Mouse (Mus musculus) embryonic facial prominence, embryonic 12.5 days (tissue): Measurements from ENCODE around the gene Mitf. TPM values are rescaled to one million over a fixed set of nuclear protein-coding genes. Genes with fewer than 3 reads are reported as not detected.

Experiments
- ATAC-seq: fragments of 200-750 bp; cut with Nextera tagmentation; 2 replicates; pipeline ENCODE4 v1.8.0; 2017; ENCODE audit not compliant: insufficient number of reproducible peaks, insufficient read depth, low FRiP score, low TSS enrichment
- H3K27ac ChIP-seq: fragments of 300-500 bp; sonication (generic); 2 replicates; pipeline ENCODE4 v1.5.1; 2016; ENCODE audit warnings: mild to moderate bottlenecking
- H3K27me3 ChIP-seq: fragments of 300-500 bp; sonication (generic); 2 replicates; pipeline ENCODE4 v1.6.1; 2016; ENCODE audit warnings: mild to moderate bottlenecking, moderate library complexity
- H3K36me3 ChIP-seq: fragments of 300-500 bp; sonication (generic); 2 replicates; pipeline ENCODE4 v1.6.1; 2016; ENCODE audit warnings: mild to moderate bottlenecking
- H3K4me1 ChIP-seq: fragments of 300-500 bp; sonication (generic); 2 replicates; pipeline ENCODE4 v1.6.1; 2016
- H3K4me2 ChIP-seq: fragments of 300-500 bp; sonication (generic); replicated peaks from 2 replicates; pipeline ENCODE4 v1.6.1; 2016; ENCODE audit warnings: mild to moderate bottlenecking, moderate library complexity
- H3K4me3 ChIP-seq: fragments of 300-500 bp; sonication (generic); 2 replicates; pipeline ENCODE4 v1.5.1; 2016; ENCODE audit warnings: mild to moderate bottlenecking
- H3K9ac ChIP-seq: fragments of 300-500 bp; sonication (generic); 2 replicates; pipeline ENCODE4 v1.6.1; 2016; ENCODE audit warnings: mild to moderate bottlenecking, moderate library complexity
- H3K9me3 ChIP-seq: fragments of 300-500 bp; sonication (generic); 2 replicates; pipeline ENCODE4 v1.6.1; 2016; ENCODE audit warnings: mild to moderate bottlenecking, moderate library complexity
- WGBS: fragments of 180-500 bp; shearing (Covaris S2); methylation state at CpG from one replicate; pipeline ENCODE4 v1.1.7; 2016; 5-methylcytosine and 5-hydroxymethylcytosine counted together
- polyA plus RNA-seq: library from polyadenylated mRNA; unstranded; fragments of >200 nt; fragmentation: Nextera tagmentation; extraction: Ambion mirVana; gene quantifications from 2 replicates; pipeline ENCODE4 v1.2.1, GENCODE M21; 2016

Mitf gene
- polyA plus RNA-seq, result 1.5 and 2.3 TPM in 2 replicates

DNA sequence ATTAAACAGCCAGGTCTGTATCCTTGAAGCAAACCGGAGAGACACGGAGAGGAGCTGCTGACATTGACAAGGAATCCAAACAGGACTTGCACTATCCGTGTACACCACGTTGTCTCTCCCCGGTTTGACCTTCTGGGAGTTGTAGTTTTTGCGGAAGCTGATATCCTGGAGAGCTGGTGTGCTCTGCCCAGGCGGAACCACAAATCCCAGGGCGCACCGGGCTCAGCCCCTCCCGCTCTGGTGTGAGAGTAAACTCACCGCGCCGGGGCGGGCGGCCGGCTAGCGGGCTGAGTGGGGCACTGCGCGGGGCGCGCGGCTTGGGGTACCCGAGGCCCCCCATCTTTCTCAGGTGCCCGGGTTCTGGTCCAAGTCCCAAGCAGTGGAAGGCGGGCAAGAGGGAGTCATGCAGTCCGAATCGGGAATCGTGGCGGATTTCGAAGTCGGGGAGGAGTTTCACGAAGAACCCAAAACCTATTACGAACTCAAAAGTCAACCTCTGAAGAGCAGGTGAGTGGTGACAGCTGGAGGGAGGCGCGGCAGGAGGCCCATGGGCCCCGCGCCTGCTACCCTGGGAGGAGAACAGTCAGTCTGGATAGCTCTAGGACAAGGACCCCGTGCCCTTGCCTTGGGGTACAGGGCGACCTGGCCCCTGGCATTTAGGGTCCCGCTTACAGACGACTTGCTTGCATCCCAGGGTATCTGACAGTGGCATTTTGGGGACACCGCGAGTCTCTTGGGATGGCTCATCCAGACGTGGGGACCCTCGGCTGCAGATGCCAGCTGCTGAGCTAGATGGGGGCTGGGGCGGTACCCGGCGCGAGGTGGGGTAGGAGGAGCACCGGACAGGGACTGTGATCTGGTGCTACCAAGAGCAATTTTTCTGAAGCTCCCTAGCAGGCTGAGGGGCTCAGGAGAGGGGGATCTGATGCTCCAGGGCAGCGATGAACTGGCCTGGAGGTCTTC is at the start of gene Mitf:
Mitf (plus strand) TSS at position 272 of the 963 bp plus-strand sequence.
- H3K27me3 ChIP-seq, result peaks cover 8% of the 10 kb centered on the region; the same call in 1 of the 2 replicates
- H3K4me2 ChIP-seq, result peak within 1 kb of the TSS; percentile 99
- H3K4me1 ChIP-seq, result peaks cover 8% of the 10 kb centered on the region; the same call in 1 of the 2 replicates
- no peaks in the 10 kb centered on the region for H3K9me3 ChIP-seq
- H3K27ac ChIP-seq, result no peak within 1 kb of the TSS
- under 1% methylated on average over 51 of the region's 51 CpGs for WGBS
- H3K9ac ChIP-seq, result peak within 1 kb of the TSS; percentile 51
- H3K4me3 ChIP-seq, result peak within 1 kb of the TSS; percentile 61
- ATAC-seq, result peak; percentile 98
- no peaks in the 10 kb centered on the region for H3K36me3 ChIP-seq

DNA sequence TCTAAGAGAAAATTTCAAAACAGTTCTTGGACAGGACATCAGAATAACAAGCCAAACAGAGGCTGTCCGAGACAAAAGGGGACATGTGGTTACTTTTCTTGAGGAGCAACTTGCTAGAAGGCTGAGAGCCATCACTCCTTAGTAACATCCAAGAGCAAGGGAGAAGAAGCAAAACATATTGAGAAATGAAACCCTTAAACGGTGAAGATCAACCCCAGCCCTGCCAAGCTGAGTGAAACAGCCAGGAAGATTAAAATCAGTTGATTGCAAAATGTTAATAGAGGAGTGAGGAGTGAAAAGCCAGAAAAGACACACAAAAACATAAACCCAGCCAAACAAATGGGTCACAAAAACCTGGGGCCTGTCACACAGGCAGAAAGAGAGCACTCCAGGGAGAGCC is 49.5 kb upstream of the Mitf start:
- Histone ChIP-seq H3K9ac (no peak overlapping the region), H3K36me3 (no peaks in the 10 kb centered on the region), H3K27me3 (no peaks in the 10 kb centered on the region), H3K4me1 (no peaks in the 10 kb centered on the region; the same call in 1 of the 2 replicates), H3K4me2 (no peak overlapping the region), H3K9me3 (no peaks in the 10 kb centered on the region), H3K27ac (no peak overlapping the region), H3K4me3 (no peak overlapping the region)
- WGBS, result 88% methylated on average over 2 of the region's 2 CpGs
- no peak for ATAC-seq

DNA sequence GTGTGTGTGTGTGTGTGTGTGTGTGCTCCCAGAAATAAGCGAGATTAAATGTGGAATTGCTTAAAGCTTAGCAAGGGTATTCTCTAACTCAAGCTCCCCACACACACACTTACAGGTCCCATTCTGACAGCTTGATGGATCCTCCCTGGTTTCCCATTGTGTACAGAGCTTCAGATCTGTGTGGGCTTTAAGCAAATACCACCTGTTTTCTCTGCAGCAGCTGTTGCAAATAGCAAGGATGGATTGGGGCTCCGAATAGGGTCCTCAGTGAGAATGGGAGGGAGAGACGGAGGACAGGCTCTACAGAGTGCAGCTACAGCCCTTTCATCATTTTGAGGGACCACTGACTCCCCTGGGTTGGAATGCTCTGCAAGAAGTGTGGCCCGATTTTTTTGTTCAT is 48.0 kb upstream of the Mitf start:
- Histone ChIP-seq H3K27me3 (no peaks in the 10 kb centered on the region), H3K4me1 (no peaks in the 10 kb centered on the region; the same call in 1 of the 2 replicates), H3K36me3 (no peaks in the 10 kb centered on the region), H3K4me3 (no peak overlapping the region), H3K9me3 (no peaks in the 10 kb centered on the region), H3K27ac (no peak overlapping the region), H3K4me2 (no peak overlapping the region), H3K9ac (no peak overlapping the region)
- WGBS, result 64% methylated on average over 4 of the region's 4 CpGs
- no peak for ATAC-seq

DNA sequence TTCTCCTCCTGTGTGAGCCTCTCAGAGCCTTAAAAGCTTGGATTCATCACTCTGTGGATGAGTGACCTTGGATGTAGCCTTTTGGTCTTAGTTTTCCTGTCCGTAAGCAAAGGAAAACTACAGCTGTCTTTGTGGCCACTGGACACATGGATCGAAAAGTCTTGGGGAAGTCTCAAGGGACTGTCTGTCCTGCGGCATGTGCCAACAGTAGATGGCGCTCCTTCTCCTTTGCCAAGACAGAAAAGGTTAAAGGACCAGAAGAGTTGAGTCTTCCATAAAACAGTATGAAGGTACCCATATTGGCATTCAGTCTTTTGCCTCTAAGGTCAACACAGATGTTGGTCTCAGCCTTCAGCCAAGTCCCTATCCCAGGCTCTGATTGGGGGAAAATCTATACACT is 47.6 kb upstream of the Mitf start:
- ATAC-seq, result no peak
- Histone ChIP-seq H3K4me3 (no peak overlapping the region), H3K27ac (no peak overlapping the region), H3K9me3 (no peaks in the 10 kb centered on the region), H3K4me2 (no peak overlapping the region), H3K36me3 (no peaks in the 10 kb centered on the region), H3K4me1 (no peaks in the 10 kb centered on the region; the same call in 1 of the 2 replicates), H3K9ac (no peak overlapping the region), H3K27me3 (no peaks in the 10 kb centered on the region)
- WGBS, result 13% methylated on average over 4 of the region's 4 CpGs

GRCm38 (mm10) chr6:97761326-97761725 is 45.5 kb upstream of the Mitf start:
- no peak overlapping the region for H3K4me2 ChIP-seq
- H3K9ac ChIP-seq, result no peak overlapping the region
- no peaks in the 10 kb centered on the region for H3K36me3 ChIP-seq
- 8% methylated on average over 4 of the region's 4 CpGs for WGBS
- no peaks in the 10 kb centered on the region for H3K9me3 ChIP-seq
- no peak for ATAC-seq
- no peak overlapping the region for H3K27ac ChIP-seq
- H3K27me3 ChIP-seq, result no peaks in the 10 kb centered on the region
- no peaks in the 10 kb centered on the region; the same call in 1 of the 2 replicates for H3K4me1 ChIP-seq
- no peak overlapping the region for H3K4me3 ChIP-seq

DNA sequence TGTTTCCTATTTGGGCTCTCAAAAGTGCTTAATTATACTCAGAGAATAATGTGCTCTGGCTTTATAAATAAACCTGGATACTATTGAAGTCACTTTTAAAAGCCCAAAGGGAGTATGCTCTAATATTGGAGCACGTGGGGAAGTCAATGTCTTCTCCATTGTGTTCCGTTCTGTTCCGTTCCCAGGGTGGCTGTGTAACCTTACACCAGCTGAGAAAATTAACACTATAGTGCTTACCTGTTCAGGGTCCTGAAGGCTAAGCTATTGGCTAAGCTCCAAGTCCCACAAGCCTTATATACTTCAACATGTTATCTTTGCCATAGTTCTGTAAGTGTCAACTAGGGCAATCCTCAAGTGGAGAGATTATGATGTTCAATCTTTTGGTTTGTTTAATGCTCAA is 42.9 kb upstream of the Mitf start:
- 14% methylated on average over 3 of the region's 3 CpGs for whole genome bisulfite sequencing
- no peaks in the 10 kb centered on the region for H3K9me3 ChIP-seq
- H3K36me3 ChIP-seq, result no peaks in the 10 kb centered on the region
- H3K4me3 ChIP-seq, result no peak overlapping the region
- no peak overlapping the region for H3K27ac ChIP-seq
- no peak for ATAC-seq
- H3K9ac ChIP-seq, result no peak overlapping the region
- H3K4me1 ChIP-seq, result no peaks in the 10 kb centered on the region; the same call in 1 of the 2 replicates
- H3K4me2 ChIP-seq, result no peak overlapping the region
- H3K27me3 ChIP-seq, result no peaks in the 10 kb centered on the region

DNA sequence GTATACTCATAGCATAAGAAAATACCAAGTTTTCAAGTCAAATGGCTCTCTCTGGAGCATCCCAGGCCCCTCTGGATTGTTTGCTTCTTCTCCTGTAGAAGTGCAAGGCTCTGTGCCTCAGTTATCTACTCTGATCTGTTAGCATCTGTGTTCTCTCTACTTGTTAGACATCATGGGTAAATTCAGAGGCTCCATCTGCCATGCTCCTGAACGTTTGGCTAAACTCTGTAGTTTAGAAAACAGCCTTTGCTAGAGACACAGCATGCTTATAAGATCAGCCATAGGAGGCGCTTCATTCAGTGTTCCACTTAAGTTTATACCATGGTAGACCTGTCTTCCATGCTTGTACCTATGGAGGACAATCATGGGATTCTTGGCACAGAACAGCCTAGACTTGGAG is 39.0 kb upstream of the Mitf start:
- whole genome bisulfite sequencing, result 83% methylated on average over 2 of the region's 2 CpGs
- Histone ChIP-seq H3K27me3 (no peaks in the 10 kb centered on the region), H3K27ac (no peak overlapping the region), H3K9me3 (no peaks in the 10 kb centered on the region), H3K36me3 (no peaks in the 10 kb centered on the region), H3K4me3 (no peak overlapping the region), H3K4me1 (no peaks in the 10 kb centered on the region), H3K4me2 (no peak overlapping the region), H3K9ac (no peak overlapping the region)
- no peak for ATAC-seq

- H3K9ac ChIP-seq, result no peak overlapping the region
- H3K4me2 ChIP-seq, result no peak overlapping the region
- no peaks in the 10 kb centered on the region for H3K4me1 ChIP-seq
- H3K36me3 ChIP-seq, result no peaks in the 10 kb centered on the region
- no peaks in the 10 kb centered on the region for H3K27me3 ChIP-seq
- 81% methylated on average over 7 of the region's 7 CpGs for WGBS
- no peaks in the 10 kb centered on the region for H3K9me3 ChIP-seq
- H3K27ac ChIP-seq, result no peak overlapping the region
- no peak overlapping the region for H3K4me3 ChIP-seq
- ATAC-seq, result no peak
Observed at GRCm38 (mm10) chr6:97769549-97769948, 37.3 kb upstream of the Mitf start.

- H3K4me3 ChIP-seq, result no peak overlapping the region
- H3K36me3 ChIP-seq, result no peaks in the 10 kb centered on the region
- no peak for ATAC-seq
- H3K9me3 ChIP-seq, result no peaks in the 10 kb centered on the region
- H3K4me1 ChIP-seq, result no peaks in the 10 kb centered on the region
- no peaks in the 10 kb centered on the region for H3K27me3 ChIP-seq
- H3K27ac ChIP-seq, result no peak overlapping the region
- no peak overlapping the region for H3K9ac ChIP-seq
- no peak overlapping the region for H3K4me2 ChIP-seq
- 89% methylated on average over 5 of the region's 5 CpGs for WGBS
Observed at GRCm38 (mm10) chr6:97781316-97781715, 25.5 kb upstream of the Mitf start.

DNA sequence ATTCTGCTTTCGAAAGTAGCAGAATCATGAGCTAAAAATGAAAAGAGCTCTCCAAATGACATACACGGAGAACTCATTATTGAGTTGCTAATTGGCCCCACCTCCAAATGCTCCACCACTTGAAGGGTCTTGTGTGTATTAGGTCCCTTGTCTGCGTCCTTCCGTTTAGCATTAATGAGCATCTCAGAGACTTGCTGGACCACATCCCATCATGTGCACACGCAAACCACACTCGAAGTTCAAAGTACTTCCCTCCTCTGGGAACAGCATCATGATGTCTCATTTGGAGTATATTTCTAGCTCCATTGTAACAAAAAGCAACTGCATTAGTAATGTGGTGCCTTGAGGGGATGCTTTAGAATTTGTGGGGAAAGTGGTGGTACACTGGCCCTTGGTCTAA is 24.6 kb upstream of the Mitf start:
- no peaks in the 10 kb centered on the region for H3K9me3 ChIP-seq
- no peaks in the 10 kb centered on the region for H3K27me3 ChIP-seq
- ATAC-seq, result no peak
- H3K9ac ChIP-seq, result no peak overlapping the region
- H3K4me1 ChIP-seq, result no peaks in the 10 kb centered on the region
- H3K36me3 ChIP-seq, result no peaks in the 10 kb centered on the region
- no peak overlapping the region for H3K4me2 ChIP-seq
- WGBS, result 84% methylated on average over 6 of the region's 6 CpGs
- H3K4me3 ChIP-seq, result no peak overlapping the region
- H3K27ac ChIP-seq, result no peak overlapping the region

- Histone ChIP-seq H3K27ac (no peak overlapping the region), H3K4me2 (no peak overlapping the region), H3K36me3 (no peaks in the 10 kb centered on the region), H3K9ac (no peak overlapping the region), H3K27me3 (no peaks in the 10 kb centered on the region), H3K9me3 (no peaks in the 10 kb centered on the region), H3K4me3 (no peak overlapping the region), H3K4me1 (no peaks in the 10 kb centered on the region)
- ATAC-seq, result no peak
- WGBS, result 63% methylated on average over 4 of the region's 4 CpGs
Observed at GRCm38 (mm10) chr6:97786871-97787270, 20.0 kb upstream of the Mitf start.

- H3K9ac ChIP-seq, result no peak overlapping the region
- no peak overlapping the region for H3K4me3 ChIP-seq
- H3K4me1 ChIP-seq, result no peaks in the 10 kb centered on the region
- H3K36me3 ChIP-seq, result no peaks in the 10 kb centered on the region
- H3K9me3 ChIP-seq, result no peaks in the 10 kb centered on the region
- no peak for ATAC-seq
- WGBS, result 86% methylated on average over 9 of the region's 9 CpGs
- no peaks in the 10 kb centered on the region for H3K27me3 ChIP-seq
- no peak overlapping the region for H3K27ac ChIP-seq
- H3K4me2 ChIP-seq, result no peak overlapping the region
Observed at GRCm38 (mm10) chr6:97788361-97788974, 18.4 kb upstream of the Mitf start.
